Mouse (Mus musculus): ENCODE measurements around the gene Vps18. TPM values are rescaled to one million over a fixed set of nuclear protein-coding genes. Genes with fewer than 3 reads are reported as not detected.

The Vps18 gene
- total RNA-seq, 1 experiment, result 17.8 TPM

DNA sequence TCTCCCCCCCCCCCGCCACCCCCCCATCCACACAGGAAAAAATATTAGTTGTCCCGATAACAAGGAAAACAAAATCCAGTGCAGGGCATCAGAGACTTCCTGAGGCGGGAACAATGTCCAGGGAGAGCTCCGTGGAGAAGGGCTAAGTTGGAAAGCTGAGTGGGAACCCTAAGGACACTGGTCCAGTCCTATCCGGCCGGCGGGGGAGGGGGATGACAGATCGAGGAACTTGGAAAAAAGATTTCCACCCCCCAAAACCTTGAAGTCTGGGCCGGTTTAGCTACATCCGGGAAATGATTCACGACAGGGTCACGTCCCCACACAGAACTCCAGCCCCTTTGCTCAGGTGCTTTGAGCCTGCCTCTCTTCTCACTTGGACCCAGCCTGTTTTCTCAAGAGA is 23.0 kb downstream of the Vps18 start:
- in situ Hi-C loops (cut with MboI; ENCODE audit: low sequenced_read_pairs in 2 of 2, unreplicated experiment in 2 of 2), result no loop called here
- Histone ChIP-seq H3K9me3 (ENCODE audit: control insufficient read depth, insufficient read depth, low read depth, low read length) (no peaks in the 10 kb centered on the region), H3K36me3 (ENCODE audit: control insufficient read depth, insufficient read depth, low read length, poor library complexity, severe bottlenecking) (no peaks in the 10 kb centered on the region), H3K4me3 (ENCODE audit: insufficient read depth in 1 of 2, low read depth in 1 of 2, low read length in 2 of 2, poor library complexity in 1 of 2, severe bottlenecking in 1 of 2) (no peak overlapping the region), H3K9ac (ENCODE audit: insufficient read depth, low read depth, low read length, poor library complexity, severe bottlenecking) (no peak overlapping the region), H3K4me1 (ENCODE audit: control insufficient read depth in 2 of 2, insufficient read depth in 2 of 2, low read length in 2 of 2, poor library complexity in 1 of 2) (no peaks in the 10 kb centered on the region), H3K27ac (ENCODE audit: insufficient read depth, low read depth, low read length, poor library complexity, severe bottlenecking) (no peak overlapping the region)
- DNase-seq (ENCODE audit: low read depth, low spot score), result no peak
- TF ChIP-seq ZNF384 (IDR thresholded peaks at IDR 0.05; ENCODE audit: low read depth, low read length) (no peak), MAFK (IDR thresholded peaks at IDR 0.05; ENCODE audit: insufficient read depth, low read depth, low read length) (no peak), HCFC1 (IDR thresholded peaks at IDR 0.05; ENCODE audit: borderline replicate concordance, insufficient read depth, low read length) (no peak), ZC3H11A (IDR thresholded peaks at IDR 0.05; ENCODE audit: borderline replicate concordance, low read depth, low read length) (no peak), CHD2 (IDR thresholded peaks at IDR 0.05; ENCODE audit: low read depth, low read length) (no peak)

DNA sequence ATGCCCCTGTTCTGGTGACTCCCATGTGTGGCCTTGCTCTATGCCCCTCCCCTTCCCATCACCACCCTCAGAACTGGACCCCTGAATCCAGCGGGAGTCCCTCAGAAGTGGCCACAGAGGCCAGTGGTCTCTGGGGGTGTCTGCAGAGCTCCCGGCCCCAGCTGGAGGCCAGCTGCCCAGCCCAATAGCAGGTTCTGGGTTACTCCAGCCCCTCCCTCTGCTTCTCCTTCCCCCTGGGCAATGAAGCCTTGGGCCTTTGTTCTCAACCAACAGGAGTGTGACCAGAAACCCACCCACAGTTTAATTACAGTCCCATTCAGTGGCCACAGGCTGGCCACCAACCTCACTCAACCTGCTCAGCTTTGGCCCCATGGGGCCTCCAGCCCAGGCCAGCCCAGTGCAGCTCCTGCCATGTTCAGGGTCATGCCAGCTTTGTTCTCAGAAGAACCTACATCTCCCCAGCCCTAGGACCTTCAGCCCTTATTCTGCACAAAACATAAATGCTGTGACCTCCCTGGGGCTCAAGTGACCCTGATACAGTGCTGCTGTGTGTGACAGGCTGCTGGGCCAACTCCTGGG is 23.9 kb downstream of the Vps18 start:
- TF ChIP-seq HCFC1 (IDR thresholded peaks at IDR 0.05; ENCODE audit: borderline replicate concordance, insufficient read depth, low read length), result no peak
- no peak for TF ChIP-seq ZC3H11A (IDR thresholded peaks at IDR 0.05; ENCODE audit: borderline replicate concordance, low read depth, low read length)
- TF ChIP-seq MAFK (IDR thresholded peaks at IDR 0.05; ENCODE audit: insufficient read depth, low read depth, low read length), result no peak
- TF ChIP-seq CHD2 (IDR thresholded peaks at IDR 0.05; ENCODE audit: low read depth, low read length), result no peak
- TF ChIP-seq ZNF384 (IDR thresholded peaks at IDR 0.05; ENCODE audit: low read depth, low read length), result no peak
- H3K27ac ChIP-seq (ENCODE audit: insufficient read depth, low read depth, low read length, poor library complexity, severe bottlenecking), result no peak overlapping the region; the same call in 1 of the 2 replicates
- in situ Hi-C loops (cut with MboI; ENCODE audit: low sequenced_read_pairs in 2 of 2, unreplicated experiment in 2 of 2), result no loop called here

DNA sequence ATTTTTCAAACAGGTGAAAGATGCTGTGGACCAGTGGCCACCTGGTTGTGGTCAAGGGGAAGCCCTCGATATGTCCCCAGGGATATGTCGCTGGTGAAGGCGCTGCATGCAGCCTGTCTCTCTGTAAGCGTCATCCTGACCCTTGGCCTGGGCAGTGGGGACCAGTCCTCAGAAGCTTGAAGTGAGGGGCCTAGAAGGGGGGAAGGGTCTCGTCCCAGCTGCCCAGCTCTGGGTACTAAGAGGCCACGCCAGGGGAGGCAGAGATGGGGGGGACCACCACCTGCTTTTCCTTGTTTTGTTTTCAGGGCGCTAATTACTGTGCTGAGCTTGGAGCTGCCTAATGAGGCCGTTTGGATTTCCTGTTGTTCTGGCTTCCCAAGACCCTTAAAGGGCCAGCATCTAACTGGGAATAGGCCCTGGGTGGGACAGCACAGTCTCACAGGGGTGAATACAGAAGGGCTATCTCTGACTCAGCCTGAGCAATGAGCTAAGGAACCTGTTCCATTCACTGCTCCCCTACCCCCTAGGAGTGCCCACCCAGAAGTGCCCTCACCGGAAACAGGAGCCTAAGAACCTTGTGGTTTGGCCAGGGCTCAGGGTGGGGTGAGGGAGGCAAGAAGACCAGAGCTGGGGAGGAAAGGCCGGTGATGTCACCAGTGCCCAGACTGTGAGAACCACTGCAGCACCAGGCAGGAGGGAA is 25.4 kb downstream of the Vps18 start:
- Histone ChIP-seq H3K4me1 (ENCODE audit: control insufficient read depth in 2 of 2, insufficient read depth in 2 of 2, low read length in 2 of 2, poor library complexity in 1 of 2) (no peaks in the 10 kb centered on the region), H3K36me3 (ENCODE audit: control insufficient read depth, insufficient read depth, low read length, poor library complexity, severe bottlenecking) (no peaks in the 10 kb centered on the region), H3K27ac (ENCODE audit: insufficient read depth, low read depth, low read length, poor library complexity, severe bottlenecking) (no peak overlapping the region), H3K9me3 (ENCODE audit: control insufficient read depth, insufficient read depth, low read depth, low read length) (no peaks in the 10 kb centered on the region), H3K4me3 (ENCODE audit: insufficient read depth in 1 of 2, low read depth in 1 of 2, low read length in 2 of 2, poor library complexity in 1 of 2, severe bottlenecking in 1 of 2) (no peak overlapping the region), H3K9ac (ENCODE audit: insufficient read depth, low read depth, low read length, poor library complexity, severe bottlenecking) (no peak overlapping the region)
- DNase-seq (ENCODE audit: low read depth, low spot score), result no peak
- in situ Hi-C loops (cut with MboI; ENCODE audit: low sequenced_read_pairs in 2 of 2, unreplicated experiment in 2 of 2), result no loop called here
- TF ChIP-seq ZC3H11A (IDR thresholded peaks at IDR 0.05; ENCODE audit: borderline replicate concordance, low read depth, low read length) (no peak), HCFC1 (IDR thresholded peaks at IDR 0.05; ENCODE audit: borderline replicate concordance, insufficient read depth, low read length) (no peak), CHD2 (IDR thresholded peaks at IDR 0.05; ENCODE audit: low read depth, low read length) (no peak), MAFK (IDR thresholded peaks at IDR 0.05; ENCODE audit: insufficient read depth, low read depth, low read length) (no peak), ZNF384 (IDR thresholded peaks at IDR 0.05; ENCODE audit: low read depth, low read length) (no peak)

More for the DNA sequence above, 23.9 kb downstream of the Vps18 start:
- no peaks in the 10 kb centered on the region for H3K36me3 ChIP-seq (ENCODE audit: control insufficient read depth, insufficient read depth, low read length, poor library complexity, severe bottlenecking)
- H3K4me1 ChIP-seq (ENCODE audit: control insufficient read depth in 2 of 2, insufficient read depth in 2 of 2, low read length in 2 of 2, poor library complexity in 1 of 2), result no peaks in the 10 kb centered on the region
- no peaks in the 10 kb centered on the region for H3K9me3 ChIP-seq (ENCODE audit: control insufficient read depth, insufficient read depth, low read depth, low read length)
- H3K4me3 ChIP-seq (ENCODE audit: insufficient read depth in 1 of 2, low read depth in 1 of 2, low read length in 2 of 2, poor library complexity in 1 of 2, severe bottlenecking in 1 of 2), result no peak overlapping the region
- H3K9ac ChIP-seq (ENCODE audit: insufficient read depth, low read depth, low read length, poor library complexity, severe bottlenecking), result no peak overlapping the region
- DNase-seq (ENCODE audit: low read depth, low spot score), result no peak

DNA sequence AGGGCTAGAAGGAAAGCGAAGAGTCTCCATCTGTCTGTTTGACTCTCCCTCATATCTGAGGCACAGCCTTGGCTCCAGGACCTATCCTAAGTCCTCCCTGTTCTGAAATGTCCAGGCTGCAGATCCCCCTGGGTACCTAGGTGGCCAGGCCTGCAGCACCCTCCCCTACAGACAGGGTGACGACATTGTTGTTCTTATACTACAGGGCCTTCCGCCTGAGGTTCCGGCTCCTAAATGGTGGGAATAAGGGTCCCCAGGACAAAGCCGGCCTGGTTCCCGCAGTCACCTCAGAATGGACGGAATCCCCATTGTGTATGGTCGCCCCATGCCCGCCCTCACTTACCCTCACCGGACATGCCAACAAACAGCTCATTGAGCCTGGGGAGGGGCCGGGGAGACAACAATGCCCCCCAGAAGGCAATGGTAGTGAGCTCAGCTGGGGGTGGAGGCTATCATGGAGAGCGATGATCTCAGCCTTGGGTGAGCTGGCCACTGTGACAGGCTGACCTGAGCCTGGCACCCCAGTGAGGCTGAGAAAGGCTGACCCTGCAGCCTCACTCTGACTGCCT is 26.3 kb downstream of the Vps18 start:
- DNase-seq (ENCODE audit: low read depth, low spot score), result no peak
- Histone ChIP-seq H3K4me3 (ENCODE audit: insufficient read depth in 1 of 2, low read depth in 1 of 2, low read length in 2 of 2, poor library complexity in 1 of 2, severe bottlenecking in 1 of 2) (no peak overlapping the region), H3K36me3 (ENCODE audit: control insufficient read depth, insufficient read depth, low read length, poor library complexity, severe bottlenecking) (no peaks in the 10 kb centered on the region), H3K4me1 (ENCODE audit: control insufficient read depth in 2 of 2, insufficient read depth in 2 of 2, low read length in 2 of 2, poor library complexity in 1 of 2) (no peaks in the 10 kb centered on the region), H3K9me3 (ENCODE audit: control insufficient read depth, insufficient read depth, low read depth, low read length) (no peaks in the 10 kb centered on the region), H3K9ac (ENCODE audit: insufficient read depth, low read depth, low read length, poor library complexity, severe bottlenecking) (no peak overlapping the region), H3K27ac (ENCODE audit: insufficient read depth, low read depth, low read length, poor library complexity, severe bottlenecking) (no peak overlapping the region)
- in situ Hi-C loops (cut with MboI; ENCODE audit: low sequenced_read_pairs in 2 of 2, unreplicated experiment in 2 of 2), result no loop called here
- TF ChIP-seq HCFC1 (IDR thresholded peaks at IDR 0.05; ENCODE audit: borderline replicate concordance, insufficient read depth, low read length), result no peak
- no peak for TF ChIP-seq ZC3H11A (IDR thresholded peaks at IDR 0.05; ENCODE audit: borderline replicate concordance, low read depth, low read length)
- no peak for TF ChIP-seq ZNF384 (IDR thresholded peaks at IDR 0.05; ENCODE audit: low read depth, low read length)
- no peak for TF ChIP-seq CHD2 (IDR thresholded peaks at IDR 0.05; ENCODE audit: low read depth, low read length)
- no peak for TF ChIP-seq MAFK (IDR thresholded peaks at IDR 0.05; ENCODE audit: insufficient read depth, low read depth, low read length)
